Mouse (Mus musculus) gastrocnemius, adult 2 months (tissue): ENCODE measurements around the gene Tsga10ip. TPM values are rescaled to one million over a fixed set of nuclear protein-coding genes. Genes with fewer than 3 reads are reported as not detected.
"Not testable (repeated sequence)": the region's sequence is repeated elsewhere in the genome, so short reads cannot be mapped to it uniquely, and the experiment has no call there.

Experiments
- DNase-seq: peaks from one replicate; pipeline ENCODE4 v3.0.0; 2022
- H3K27ac ChIP-seq: fragments of 200-600 bp; 2 replicates; pipeline ENCODE4 v1.8.1; 2022; ENCODE audit warnings: mild to moderate bottlenecking
- H3K4me3 ChIP-seq: fragments of 200-600 bp; 2 replicates; pipeline ENCODE4 v1.8.1; 2022; ENCODE audit warnings: mild to moderate bottlenecking, moderate library complexity
- CTCF ChIP-seq: fragments of 200-600 bp; IDR thresholded peaks from 2 replicates; pipeline ENCODE4 v1.8.1; 2022; ENCODE audit warnings: antibody characterized with exemption, mild to moderate bottlenecking, moderate library complexity
- intact Hi-C: fragments of 180-260 bp; cut with DNase I; formaldehyde crosslinking; loops from one replicate; pipeline ENCODE4 v1.15.1; 2025
- total RNA-seq, 2 experiments: library from RNA; stranded (reverse); gene quantifications; 2 replicates each; pipeline ENCODE4 v1.2.3; 2021

The Tsga10ip gene
- total RNA-seq, 2 experiments from 2014 or later, result 1.3 to 2.7 TPM

- intact Hi-C loops, result no loop called here
- DNase-seq, result no peak
- peak overlapping the region; percentile 80 for H3K4me3 ChIP-seq
- TF ChIP-seq CTCF, result peak; percentile 17; the same call in 1 of the 2 replicates
- peak overlapping the region; percentile 100 for H3K27ac ChIP-seq
Observed at GRCm38 (mm10) chr19:5367455-5367854, 34.9 kb downstream of the Tsga10ip start.

- intact Hi-C loops, result no loop called here
- H3K4me3 ChIP-seq, result peak within 1 kb of the TSS; percentile 80
- no peak for TF ChIP-seq CTCF
- peak within 1 kb of the TSS; percentile 100 for H3K27ac ChIP-seq
- no peak for DNase-seq
Observed at GRCm38 (mm10) chr19:5367053-5367359, 35.3 kb downstream of the Tsga10ip start, which contains the start of gene Banf1. Banf1 (minus strand) TSS chr19:5367168.

GRCm38 (mm10) chr19:5366175-5367052 is 35.9 kb downstream of the Tsga10ip start, which contains the start of gene Eif1ad:
Eif1ad (plus strand) TSS chr19:5366741.
- intact Hi-C loops, result loop anchor here (1.0 kb wide), 1 partner anchor 22 kb away; the partner anchor contains the start of gene Sart1
- Histone ChIP-seq H3K27ac (peak within 1 kb of the TSS; percentile 100), H3K4me3 (peak within 1 kb of the TSS; percentile 80)
- peak; percentile 50 for TF ChIP-seq CTCF
- DNase-seq, result peak; percentile 95

- intact Hi-C loops, result loop anchor here (1.0 kb wide), 1 partner anchor 23 kb away; the partner anchor contains the start of gene Sart1
- peak overlapping the region; percentile 100 for H3K27ac ChIP-seq
- peak overlapping the region; percentile 80 for H3K4me3 ChIP-seq
Observed at GRCm38 (mm10) chr19:5365751-5366150, 36.6 kb downstream of the Tsga10ip start.

GRCm38 (mm10) chr19:5364124-5364523 is 38.2 kb downstream of the Tsga10ip start:
- TF ChIP-seq CTCF, result no peak
- peak; percentile 2 for DNase-seq
- no peak overlapping the region for H3K4me3 ChIP-seq
- intact Hi-C loops, result no loop called here
- peak overlapping the region; percentile 48 for H3K27ac ChIP-seq

More at GRCm38 (mm10) chr19:5365751-5366150, 36.6 kb downstream of the Tsga10ip start:
- no peak for TF ChIP-seq CTCF
- peak; percentile 22 for DNase-seq

- TF ChIP-seq CTCF, result no peak
- Histone ChIP-seq H3K4me3 (no peak overlapping the region), H3K27ac (no peak overlapping the region)
- DNase-seq, result no peak
- intact Hi-C loops, result no loop called here
Observed at GRCm38 (mm10) chr19:5362186-5362585, 40.1 kb downstream of the Tsga10ip start.

GRCm38 (mm10) chr19:5356080-5356479 is 46.2 kb downstream of the Tsga10ip start:
- DNase-seq, result no peak
- intact Hi-C loops, result no loop called here
- Histone ChIP-seq H3K27ac (no peak overlapping the region), H3K4me3 (no peak overlapping the region)
- TF ChIP-seq CTCF, result no peak

- no peak for DNase-seq
- no peak overlapping the region for H3K27ac ChIP-seq
- intact Hi-C loops, result no loop called here
- no peak for TF ChIP-seq CTCF
- H3K4me3 ChIP-seq, result no peak overlapping the region
Observed at GRCm38 (mm10) chr19:5353609-5354008, 48.7 kb downstream of the Tsga10ip start.

- Histone ChIP-seq H3K4me3 (peak within 1 kb of the TSS; percentile 76), H3K27ac (peak within 1 kb of the TSS; percentile 83)
- DNase-seq, intact Hi-C loops: not testable (repeated sequence)
Observed at GRCm38 (mm10) chr19:5349502-5349873, 52.8 kb downstream of the Tsga10ip start, which contains the start of gene Cst6. Cst6 (minus strand) TSS chr19:5349574.

GRCm38 (mm10) chr19:5348526-5349501 is 53.5 kb downstream of the Tsga10ip start:
- peak; percentile 74 for DNase-seq
- peak; percentile 72 for TF ChIP-seq CTCF
- intact Hi-C loops, result loop anchor here (1.0 kb wide), 1 partner anchor 11 kb away; no protein-coding TSS in a partner anchor
- peak overlapping the region; percentile 83 for H3K27ac ChIP-seq
- peak overlapping the region; percentile 76 for H3K4me3 ChIP-seq

GRCm38 (mm10) chr19:5348064-5348463 is 54.3 kb downstream of the Tsga10ip start:
- TF ChIP-seq CTCF, result no peak
- H3K4me3 ChIP-seq, result peak overlapping the region; percentile 76
- intact Hi-C loops, result loop anchor here (1.0 kb wide), 1 partner anchor 10 kb away; no protein-coding TSS in a partner anchor
- DNase-seq, result no peak
- no peak overlapping the region for H3K27ac ChIP-seq
